Mouse (Mus musculus) Muller cell, postnatal 12 days (primary cell): ENCODE measurements at regions not wholly inside any gene's neighbourhood (a gene's known extent, or its start where the extent isn't known, plus 50 kb on each side); places are given as distances from the start of the nearest gene placed in this dataset.

Experiments
- DNase-seq: peaks from one replicate; pipeline ENCODE4 v3.0.0-alpha.2; 2015; ENCODE audit errors: inconsistent ontology term

GRCm38 (mm10) chrX:16139022-16139421 lies 383.6 kb upstream of the Cypt1 start:
- DNase-seq: peak; percentile 48
